Mouse (Mus musculus) forebrain, embryonic 15.5 days (tissue): ENCODE results near the gene Eci3. TPM values are rescaled to one million over a fixed set of nuclear protein-coding genes. Genes with fewer than 3 reads are reported as not detected.
"Not testable (repeated sequence)": the region's sequence is repeated elsewhere in the genome, so short reads cannot be mapped to it uniquely, and the experiment has no call there.

ENCODE experiments used
- ATAC-seq: fragments of 200-750 bp; cut with Nextera tagmentation; replicated peaks from 2 replicates; pipeline ENCODE4 v1.8.0; 2017; ENCODE audit warnings: mild to moderate bottlenecking, moderate TSS enrichment, moderate library complexity
- H3K27ac ChIP-seq: fragments of 300-500 bp; sonication (generic); replicated peaks from 2 replicates; pipeline ENCODE4 v1.5.1; 2015; ENCODE audit warnings: mild to moderate bottlenecking, inconsistent platforms
- H3K27me3 ChIP-seq: fragments of 300-500 bp; sonication (generic); 2 replicates; pipeline ENCODE4 v1.6.1; 2015; ENCODE audit warnings: inconsistent platforms
- H3K36me3 ChIP-seq: fragments of 300-500 bp; sonication (generic); 2 replicates; pipeline ENCODE4 v1.6.1; 2015; ENCODE audit warnings: mild to moderate bottlenecking, inconsistent platforms
- H3K4me1 ChIP-seq: fragments of 300-500 bp; sonication (generic); 2 replicates; pipeline ENCODE4 v1.6.1; 2015; ENCODE audit warnings: inconsistent platforms
- H3K4me2 ChIP-seq: fragments of 300-500 bp; sonication (generic); replicated peaks from 2 replicates; pipeline ENCODE4 v1.6.1; 2015; ENCODE audit warnings: mild to moderate bottlenecking, inconsistent platforms
- H3K4me3 ChIP-seq: fragments of 300-500 bp; sonication (generic); 2 replicates; pipeline ENCODE4 v1.5.1; 2015; ENCODE audit warnings: mild to moderate bottlenecking, inconsistent platforms
- H3K9ac ChIP-seq: fragments of 300-500 bp; sonication (generic); replicated peaks from 2 replicates; pipeline ENCODE4 v1.6.1; 2015; ENCODE audit warnings: mild to moderate bottlenecking, inconsistent platforms
- H3K9me3 ChIP-seq: fragments of 300-500 bp; sonication (generic); 2 replicates; pipeline ENCODE4 v1.6.1; 2016; ENCODE audit warnings: inconsistent platforms
- WGBS: fragments of 180-500 bp; shearing (Covaris S2); methylation state at CpG from one replicate; pipeline ENCODE4 v1.1.7; 2015; ENCODE audit warnings: mixed read lengths; 5-methylcytosine and 5-hydroxymethylcytosine counted together
- polyA plus RNA-seq: library from polyadenylated mRNA; unstranded; fragments of >200 nt; fragmentation: Nextera tagmentation; extraction: Ambion mirVana; gene quantifications from 2 replicates; pipeline ENCODE4 v1.2.1, GENCODE M21; 2015

Eci3 gene
- polyA plus RNA-seq = 0.15 and 0.41 TPM in 2 replicates

GRCm38 (mm10) chr13:34963511-34964397 lies at the start of gene Eci3:
TSS of gene Eci3 (minus strand) at chr13:34963810.
- Histone ChIP-seq H3K27me3 (peaks cover 9% of the 10 kb centered on the region; the same call in 1 of the 2 replicates), H3K4me2 (peak within 1 kb of the TSS; percentile 65), H3K9me3 (no peaks in the 10 kb centered on the region), H3K4me1 (peaks cover 17% of the 10 kb centered on the region), H3K36me3 (no peaks in the 10 kb centered on the region), H3K4me3 (peak within 1 kb of the TSS; percentile 39), H3K27ac (no peak within 1 kb of the TSS), H3K9ac (peak within 1 kb of the TSS; percentile 24; the same call in 1 of the 2 replicates)
- WGBS = 3% methylated on average over 32 of the region's 32 CpGs
- ATAC-seq = peak; percentile 60; the same call in 1 of the 2 replicates

GRCm38 (mm10) chr13:34995925-34996324 lies 32.3 kb upstream of the Eci3 start:
- 62% methylated on average over 2 of the region's 2 CpGs for WGBS
- H3K27ac ChIP-seq = no peak overlapping the region
- H3K4me2 ChIP-seq = no peak overlapping the region
- H3K27me3 ChIP-seq = no peaks in the 10 kb centered on the region
- no peak for ATAC-seq
- no peak overlapping the region for H3K4me3 ChIP-seq
- H3K4me1 ChIP-seq = peaks cover 20% of the 10 kb centered on the region
- H3K9me3 ChIP-seq = no peaks in the 10 kb centered on the region
- H3K9ac ChIP-seq = no peak overlapping the region
- no peaks in the 10 kb centered on the region for H3K36me3 ChIP-seq

- peak overlapping the region; percentile 68 for H3K9ac ChIP-seq
- under 1% methylated on average over 33 of the region's 33 CpGs for WGBS
- H3K9me3 ChIP-seq = no peaks in the 10 kb centered on the region
- H3K27ac ChIP-seq = peak overlapping the region; percentile 81
- peaks cover 7% of the 10 kb centered on the region for H3K36me3 ChIP-seq
- H3K4me2 ChIP-seq = peak overlapping the region; percentile 55
- H3K4me3 ChIP-seq = peak overlapping the region; percentile 62
- no peaks in the 10 kb centered on the region for H3K27me3 ChIP-seq
- H3K4me1 ChIP-seq = peaks cover 20% of the 10 kb centered on the region
- ATAC-seq = peak; percentile 92
Observed at GRCm38 (mm10) chr13:34993983-34994811, 30.6 kb upstream of the Eci3 start.

- Histone ChIP-seq H3K36me3 (peaks cover 12% of the 10 kb centered on the region), H3K4me2 (peak overlapping the region; percentile 55), H3K9me3 (no peaks in the 10 kb centered on the region), H3K4me1 (peaks cover 20% of the 10 kb centered on the region), H3K9ac (peak overlapping the region; percentile 68), H3K27ac (peak overlapping the region; percentile 81), H3K27me3 (no peaks in the 10 kb centered on the region), H3K4me3 (peak overlapping the region; percentile 62)
- ATAC-seq = peak; percentile 69
- whole genome bisulfite sequencing = 1% methylated on average over 22 of the region's 22 CpGs
Observed at GRCm38 (mm10) chr13:34993595-34993982, 30.0 kb upstream of the Eci3 start.

GRCm38 (mm10) chr13:34993085-34993484 lies 29.5 kb upstream of the Eci3 start:
- Histone ChIP-seq H3K27me3 (no peaks in the 10 kb centered on the region), H3K4me3 (peak overlapping the region; percentile 62), H3K4me2 (peak overlapping the region; percentile 55), H3K27ac (peak overlapping the region; percentile 81), H3K9me3 (no peaks in the 10 kb centered on the region), H3K36me3 (peaks cover 15% of the 10 kb centered on the region), H3K4me1 (peaks cover 20% of the 10 kb centered on the region), H3K9ac (peak overlapping the region; percentile 68; the same call in 1 of the 2 replicates)
- WGBS = 63% methylated on average over 4 of the region's 4 CpGs
- no peak for ATAC-seq

- Histone ChIP-seq H3K4me3 (no peak overlapping the region), H3K4me1 (peaks cover 20% of the 10 kb centered on the region), H3K27me3 (no peaks in the 10 kb centered on the region), H3K9me3 (no peaks in the 10 kb centered on the region), H3K36me3 (peaks cover 29% of the 10 kb centered on the region), H3K27ac (no peak overlapping the region), H3K4me2 (no peak overlapping the region), H3K9ac (no peak overlapping the region)
- 83% methylated on average over 4 of the region's 4 CpGs for WGBS
- ATAC-seq = no peak
Observed at GRCm38 (mm10) chr13:34991581-34992273, 28.1 kb upstream of the Eci3 start.

GRCm38 (mm10) chr13:34983479-34983878 lies 19.9 kb upstream of the Eci3 start:
- H3K27ac ChIP-seq, H3K4me3 ChIP-seq, H3K9me3 ChIP-seq, ATAC-seq, H3K4me2 ChIP-seq, H3K4me1 ChIP-seq, H3K9ac ChIP-seq, H3K27me3 ChIP-seq: not testable (repeated sequence)
- peaks cover 66% of the 10 kb centered on the region for H3K36me3 ChIP-seq
- WGBS = 98% methylated on average over 1 of the region's 1 CpGs

- peaks cover 58% of the 10 kb centered on the region for H3K36me3 ChIP-seq
- not testable (repeated sequence) for H3K4me2 ChIP-seq, H3K4me1 ChIP-seq, H3K9ac ChIP-seq, H3K9me3 ChIP-seq, H3K27me3 ChIP-seq, H3K4me3 ChIP-seq, ATAC-seq, H3K27ac ChIP-seq
- WGBS = 72% methylated on average over 5 of the region's 5 CpGs
Observed at GRCm38 (mm10) chr13:34978635-34979034, 15.0 kb upstream of the Eci3 start.

DNA sequence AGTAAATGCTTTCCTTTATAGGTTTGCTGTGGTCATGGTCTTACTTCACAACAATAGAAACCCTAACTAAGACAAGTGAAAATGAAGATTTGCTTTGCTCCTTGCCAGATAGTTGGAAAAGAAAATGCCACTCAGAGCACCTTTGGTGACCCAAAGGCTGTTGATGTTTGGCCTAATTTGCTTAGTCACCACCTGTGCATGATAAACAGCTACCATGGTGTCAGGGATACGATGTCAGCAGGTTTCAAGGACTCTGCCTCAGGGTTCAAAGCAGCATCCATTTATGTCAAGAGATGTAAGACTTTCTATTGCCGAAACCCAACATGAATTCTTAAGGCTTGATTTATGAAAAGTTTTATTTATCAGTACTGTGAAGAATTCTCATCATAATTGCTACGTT lies 13.8 kb upstream of the Eci3 start:
- Histone ChIP-seq H3K4me2 (no peak overlapping the region), H3K36me3 (peaks cover 55% of the 10 kb centered on the region), H3K9ac (no peak overlapping the region), H3K27me3 (no peaks in the 10 kb centered on the region), H3K4me3 (no peak overlapping the region), H3K27ac (no peak overlapping the region), H3K9me3 (no peaks in the 10 kb centered on the region), H3K4me1 (no peaks in the 10 kb centered on the region)
- WGBS = 96% methylated on average over 3 of the region's 3 CpGs
- ATAC-seq = no peak

DNA sequence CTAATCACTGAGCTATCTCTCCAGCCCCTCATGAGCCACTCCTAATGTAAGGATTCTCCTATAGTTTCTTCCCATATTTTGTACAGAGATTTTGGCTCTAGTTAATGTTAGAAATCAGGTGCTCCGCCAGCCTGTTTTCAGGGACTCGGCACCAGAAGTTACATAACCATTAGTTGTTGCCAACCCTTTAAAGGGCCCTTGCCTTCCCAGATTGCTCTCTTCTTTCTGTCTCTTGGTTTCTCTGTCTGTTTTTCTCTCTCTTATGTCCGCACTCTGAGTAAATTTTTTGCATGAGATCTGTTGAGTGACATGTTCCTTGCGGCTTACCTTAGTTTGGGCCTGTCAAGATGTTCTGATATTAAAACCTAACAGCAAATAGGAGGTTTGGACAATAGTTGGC lies 12.5 kb upstream of the Eci3 start:
- Histone ChIP-seq H3K9me3 (no peaks in the 10 kb centered on the region), H3K4me2 (no peak overlapping the region), H3K27me3 (no peaks in the 10 kb centered on the region), H3K4me3 (no peak overlapping the region), H3K27ac (no peak overlapping the region), H3K9ac (no peak overlapping the region), H3K36me3 (peaks cover 46% of the 10 kb centered on the region), H3K4me1 (no peaks in the 10 kb centered on the region)
- ATAC-seq = no peak
- 93% methylated on average over 4 of the region's 4 CpGs for WGBS

GRCm38 (mm10) chr13:34973770-34974169 lies 10.2 kb upstream of the Eci3 start:
- H3K4me1 ChIP-seq = no peaks in the 10 kb centered on the region
- WGBS = 68% methylated on average over 1 of the region's 1 CpGs
- H3K4me2 ChIP-seq = no peak overlapping the region
- no peak overlapping the region for H3K9ac ChIP-seq
- peaks cover 23% of the 10 kb centered on the region for H3K36me3 ChIP-seq
- H3K27ac ChIP-seq = no peak overlapping the region
- ATAC-seq = no peak
- H3K9me3 ChIP-seq = no peaks in the 10 kb centered on the region
- H3K4me3 ChIP-seq = no peak overlapping the region
- no peaks in the 10 kb centered on the region for H3K27me3 ChIP-seq
